Mouse (Mus musculus) heart, embryonic 11.5 days (tissue): ENCODE measurements around the gene Tbc1d10a. TPM values are rescaled to one million over a fixed set of nuclear protein-coding genes. Genes with fewer than 3 reads are reported as not detected.

Experiments
- ATAC-seq: fragments of 200-750 bp; cut with Nextera tagmentation; replicated peaks from 2 replicates; pipeline ENCODE4 v1.8.0; 2017; ENCODE audit warnings: moderate library complexity; ENCODE audit not compliant: insufficient number of reproducible peaks, low FRiP score, low TSS enrichment
- H3K27ac ChIP-seq: fragments of 300-500 bp; sonication (generic); 2 replicates; pipeline ENCODE4 v1.5.1; 2014; ENCODE audit warnings: mild to moderate bottlenecking, low read depth, low read length
- H3K27me3 ChIP-seq: fragments of 300-500 bp; sonication (generic); 2 replicates; pipeline ENCODE4 v1.6.1; 2014; ENCODE audit warnings: mild to moderate bottlenecking, low read length, mixed read lengths; ENCODE audit not compliant: control insufficient read depth, insufficient read depth
- H3K36me3 ChIP-seq: fragments of 300-500 bp; sonication (generic); 2 replicates; pipeline ENCODE4 v1.6.1; 2014; ENCODE audit warnings: mild to moderate bottlenecking, low read length, moderate library complexity, mixed read lengths; ENCODE audit not compliant: control insufficient read depth, insufficient read depth
- H3K4me1 ChIP-seq: fragments of 300-500 bp; sonication (generic); 2 replicates; pipeline ENCODE4 v1.6.1; 2014; ENCODE audit warnings: low read length; ENCODE audit not compliant: control insufficient read depth, insufficient read depth
- H3K4me2 ChIP-seq: fragments of 300-500 bp; sonication (generic); 2 replicates; pipeline ENCODE4 v1.6.1; 2014; ENCODE audit warnings: mild to moderate bottlenecking, moderate library complexity
- H3K4me3 ChIP-seq: fragments of 300-500 bp; sonication (generic); 2 replicates; pipeline ENCODE4 v1.5.1; 2014; ENCODE audit warnings: low read depth, low read length
- H3K9ac ChIP-seq: fragments of 300-500 bp; sonication (generic); 2 replicates; pipeline ENCODE4 v1.6.1; 2014; ENCODE audit warnings: mild to moderate bottlenecking, low read depth, low read length, moderate library complexity
- H3K9me3 ChIP-seq: fragments of 300-500 bp; sonication (generic); replicated peaks from 2 replicates; pipeline ENCODE4 v1.6.1; 2016; ENCODE audit warnings: low read length; ENCODE audit not compliant: control insufficient read depth
- whole genome bisulfite sequencing: fragments of 180-500 bp; shearing (Covaris S2); extraction: QIAGEN DNeasy Blood & Tissue Kit; methylation state at CpG from one replicate; pipeline ENCODE4 v1.1.7; 2014; ENCODE audit not compliant: insufficient replicate concordance; 5-methylcytosine and 5-hydroxymethylcytosine counted together
- polyA plus RNA-seq: library from polyadenylated mRNA; unstranded; fragments of >200 nt; fragmentation: Nextera tagmentation; extraction: Ambion mirVana; gene quantifications from 2 replicates; pipeline ENCODE4 v1.2.1, GENCODE M21; 2014

Tbc1d10a gene
- polyA plus RNA-seq, 1 experiment from 2014 or later, result 10.1 TPM

DNA sequence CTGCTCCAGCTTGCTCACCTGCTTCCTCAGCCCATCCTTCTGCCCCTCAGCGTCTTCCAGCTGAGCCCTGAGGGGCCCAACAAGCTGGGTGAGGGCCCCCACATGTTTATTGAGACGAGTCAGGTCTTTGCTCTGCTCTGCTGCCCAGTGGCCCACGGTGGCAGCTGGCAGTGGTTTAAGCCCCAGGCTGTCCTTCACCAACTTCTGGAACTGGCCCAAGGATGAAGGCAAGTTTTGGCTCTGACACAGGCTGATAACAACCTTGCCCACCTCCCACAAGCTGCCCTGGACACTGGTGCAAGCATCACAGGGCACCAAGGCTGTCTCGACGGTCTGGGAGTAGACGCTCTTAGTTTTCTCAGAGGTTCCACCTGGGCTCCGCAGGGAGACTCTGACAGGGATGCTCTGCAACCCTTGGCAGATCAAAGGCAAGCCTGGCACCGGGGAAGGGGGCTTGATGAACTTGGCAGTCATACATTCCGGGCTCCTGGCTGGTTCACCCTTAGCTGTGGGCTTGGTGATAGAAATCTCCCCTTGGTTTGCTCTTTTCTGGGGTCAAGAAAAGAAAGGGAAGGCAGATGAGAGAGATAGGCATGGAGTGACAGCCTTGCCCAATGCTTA is 37.9 kb upstream of the Tbc1d10a start:
- 76% methylated on average over 9 of the region's 9 CpGs for WGBS
- no peak for ATAC-seq

DNA sequence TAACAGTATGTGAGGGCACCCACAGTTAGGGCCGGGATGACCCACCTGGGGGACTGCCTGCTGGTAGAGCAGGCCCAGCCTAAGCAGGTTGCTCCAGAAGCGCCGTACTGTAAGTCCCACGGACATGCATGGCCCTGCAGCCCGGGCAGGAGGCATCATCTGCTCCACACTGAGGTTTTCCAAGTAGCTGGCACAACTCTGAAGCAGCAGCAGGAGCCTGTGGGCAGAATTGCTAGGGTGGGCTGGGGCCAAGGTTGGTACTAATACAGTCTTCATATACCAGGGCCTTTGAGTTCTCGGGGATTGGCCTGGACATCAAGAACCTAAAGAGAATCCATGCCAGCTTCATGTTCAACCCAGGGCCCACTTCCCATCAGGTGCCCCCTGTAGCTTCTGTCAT is 36.7 kb upstream of the Tbc1d10a start:
- H3K4me2 ChIP-seq, result no peak overlapping the region
- H3K27me3 ChIP-seq, result no peaks in the 10 kb centered on the region
- no peak overlapping the region for H3K27ac ChIP-seq
- no peak overlapping the region for H3K9ac ChIP-seq
- no peaks in the 10 kb centered on the region for H3K36me3 ChIP-seq
- no peak overlapping the region for H3K4me3 ChIP-seq
- 89% methylated on average over 6 of the region's 6 CpGs for WGBS
- ATAC-seq, result no peak
- H3K9me3 ChIP-seq, result no peaks in the 10 kb centered on the region
- 0 out of 2 replicates have a peak, but pooled peaks cover 2% of the 10 kb centered on the region for H3K4me1 ChIP-seq

More for the DNA sequence above, 37.9 kb upstream of the Tbc1d10a start:
- Histone ChIP-seq H3K9ac (no peak overlapping the region), H3K4me3 (no peak overlapping the region), H3K27me3 (no peaks in the 10 kb centered on the region), H3K4me2 (no peak overlapping the region), H3K36me3 (no peaks in the 10 kb centered on the region), H3K27ac (no peak overlapping the region), H3K9me3 (no peaks in the 10 kb centered on the region), H3K4me1 (0 out of 2 replicates have a peak, but pooled peaks cover 2% of the 10 kb centered on the region)

DNA sequence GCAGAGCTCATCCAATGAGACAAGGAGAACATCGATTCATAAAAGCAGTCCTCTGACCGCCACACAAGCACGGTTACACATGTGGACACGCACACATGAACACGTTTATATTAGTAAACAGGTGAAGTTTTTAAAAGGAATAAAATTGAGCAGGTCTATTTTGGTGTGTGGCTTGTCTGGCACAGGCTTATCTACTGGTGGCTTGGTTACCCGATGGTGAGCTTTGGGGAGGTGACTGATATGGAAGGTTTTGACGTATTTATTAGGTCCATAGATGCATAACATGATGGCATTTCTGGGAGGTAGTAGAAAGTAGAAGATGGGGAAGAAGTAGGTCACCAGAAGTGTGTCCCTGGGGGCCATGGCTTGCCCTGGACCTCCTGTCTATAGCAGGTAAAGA is 32.9 kb upstream of the Tbc1d10a start:
- no peak overlapping the region for H3K27ac ChIP-seq
- no peak overlapping the region for H3K4me3 ChIP-seq
- no peak for ATAC-seq
- H3K27me3 ChIP-seq, result no peaks in the 10 kb centered on the region
- 85% methylated on average over 7 of the region's 7 CpGs for WGBS
- no peaks in the 10 kb centered on the region for H3K9me3 ChIP-seq
- no peaks in the 10 kb centered on the region for H3K36me3 ChIP-seq
- H3K9ac ChIP-seq, result no peak overlapping the region
- no peaks in the 10 kb centered on the region for H3K4me1 ChIP-seq
- H3K4me2 ChIP-seq, result no peak overlapping the region

DNA sequence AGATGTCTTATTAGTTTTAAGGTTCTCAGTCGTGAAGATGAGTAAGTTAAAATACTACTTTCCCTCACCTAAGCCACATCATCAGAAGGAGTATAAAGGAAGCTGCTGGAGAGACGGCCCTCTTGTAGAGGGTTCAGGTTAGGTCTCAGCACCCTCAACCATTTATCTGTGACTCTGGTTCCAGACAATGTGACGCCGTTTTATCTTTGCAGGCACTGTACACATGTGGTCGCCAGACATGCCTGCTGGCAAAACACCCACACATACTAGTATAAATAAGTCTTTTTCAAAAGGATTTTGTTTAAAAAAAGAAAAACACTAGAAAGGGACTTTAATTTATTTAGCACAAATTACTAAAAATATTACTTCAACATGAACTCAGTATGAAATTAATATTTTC is 30.9 kb upstream of the Tbc1d10a start:
- H3K4me2 ChIP-seq, result no peak overlapping the region
- H3K27ac ChIP-seq, result no peak overlapping the region
- no peaks in the 10 kb centered on the region for H3K9me3 ChIP-seq
- H3K4me1 ChIP-seq, result peaks cover 4% of the 10 kb centered on the region; the same call in 1 of the 2 replicates
- H3K9ac ChIP-seq, result no peak overlapping the region
- no peaks in the 10 kb centered on the region for H3K27me3 ChIP-seq
- no peak overlapping the region for H3K4me3 ChIP-seq
- 57% methylated on average over 5 of the region's 5 CpGs for WGBS
- H3K36me3 ChIP-seq, result no peaks in the 10 kb centered on the region
- no peak for ATAC-seq

DNA sequence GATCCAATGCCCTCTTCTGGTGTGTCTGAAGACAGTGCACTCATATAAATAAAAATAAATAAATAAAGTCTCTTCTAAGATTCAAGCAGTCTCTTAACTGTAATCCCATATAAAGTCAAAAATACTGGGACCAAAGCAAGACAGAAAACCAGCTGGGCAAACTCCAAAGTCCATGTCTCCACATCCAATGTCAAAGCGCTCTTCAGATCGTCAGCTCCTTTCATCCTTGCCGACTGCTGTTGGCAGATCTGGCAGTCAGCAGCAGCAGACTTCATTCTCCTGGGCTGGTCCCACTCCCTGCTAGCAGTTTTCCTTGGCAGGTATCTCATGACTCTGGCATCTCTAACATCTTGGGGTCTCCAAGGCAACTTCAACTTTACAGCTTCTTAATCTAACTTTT is 27.9 kb upstream of the Tbc1d10a start:
- no peak for ATAC-seq
- Histone ChIP-seq H3K9me3 (no peaks in the 10 kb centered on the region), H3K4me1 (peaks cover 12% of the 10 kb centered on the region), H3K9ac (no peak overlapping the region), H3K27me3 (no peaks in the 10 kb centered on the region), H3K4me2 (no peak overlapping the region), H3K36me3 (peaks cover 4% of the 10 kb centered on the region; the same call in 1 of the 2 replicates), H3K27ac (no peak overlapping the region), H3K4me3 (no peak overlapping the region)
- whole genome bisulfite sequencing, result 80% methylated on average over 3 of the region's 3 CpGs

DNA sequence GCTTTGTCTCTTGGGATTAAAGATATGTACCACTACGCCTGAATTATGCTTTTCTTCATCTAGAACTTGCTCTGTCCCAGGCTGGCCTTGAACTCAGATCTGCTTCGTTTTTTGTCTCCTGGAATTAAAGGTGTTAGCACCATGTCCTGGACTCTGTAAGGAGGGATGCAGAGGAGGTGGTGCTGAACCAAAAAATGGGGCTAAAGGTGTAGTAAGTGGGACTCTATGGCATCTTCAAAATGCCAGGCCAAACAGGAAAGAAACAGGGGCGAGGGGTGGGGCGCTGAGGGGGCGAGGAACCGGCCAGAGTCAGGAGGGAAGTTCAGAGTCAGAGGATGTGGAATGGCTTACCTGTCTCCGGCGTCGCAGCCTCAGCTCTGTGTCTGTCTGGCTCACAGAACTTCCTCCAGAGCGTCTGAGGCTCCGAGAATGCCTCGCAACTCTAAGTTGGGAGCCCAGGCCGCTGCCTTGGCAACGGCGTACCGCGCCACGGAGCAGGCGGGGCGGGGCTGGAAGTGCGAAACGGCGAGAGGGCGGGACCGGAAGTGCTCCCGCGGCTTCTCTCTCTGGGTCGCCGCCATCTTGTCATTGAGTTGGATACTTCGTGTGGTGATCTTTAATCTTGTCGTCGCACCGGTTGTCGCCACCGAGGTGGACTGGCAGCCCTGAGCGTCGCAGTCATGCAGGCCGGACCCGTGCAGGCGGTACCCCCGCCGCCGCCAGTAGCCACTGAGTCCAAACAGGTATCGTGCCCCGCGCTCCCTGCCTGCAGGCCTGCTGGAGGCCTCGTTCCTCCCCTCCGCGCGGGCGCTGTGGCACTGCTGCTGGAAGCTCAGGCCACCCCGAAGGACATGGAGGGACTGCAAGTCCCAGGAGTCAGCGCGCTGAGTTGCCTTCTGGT is 26.5 kb upstream of the Tbc1d10a start, which contains the start of the genes Ccdc157 and Sf3a1:
TSS of gene Ccdc157 (minus strand) at position 486 of the 901 bp plus-strand sequence.
TSS of gene Sf3a1 (plus strand) at position 543 of the 901 bp plus-strand sequence.
- peak within 1 kb of the TSS; percentile 88 for H3K4me3 ChIP-seq
- H3K4me2 ChIP-seq, result peak within 1 kb of the TSS; percentile 89
- H3K4me1 ChIP-seq, result peaks cover 12% of the 10 kb centered on the region
- 1% methylated on average over 54 of the region's 54 CpGs for WGBS
- peak within 1 kb of the TSS; percentile 92 for H3K9ac ChIP-seq
- H3K27ac ChIP-seq, result peak within 1 kb of the TSS; percentile 89
- H3K9me3 ChIP-seq, result no peaks in the 10 kb centered on the region
- no peaks in the 10 kb centered on the region for H3K27me3 ChIP-seq
- ATAC-seq, result peak; percentile 93
- peaks cover 9% of the 10 kb centered on the region; the same call in 1 of the 2 replicates for H3K36me3 ChIP-seq

DNA sequence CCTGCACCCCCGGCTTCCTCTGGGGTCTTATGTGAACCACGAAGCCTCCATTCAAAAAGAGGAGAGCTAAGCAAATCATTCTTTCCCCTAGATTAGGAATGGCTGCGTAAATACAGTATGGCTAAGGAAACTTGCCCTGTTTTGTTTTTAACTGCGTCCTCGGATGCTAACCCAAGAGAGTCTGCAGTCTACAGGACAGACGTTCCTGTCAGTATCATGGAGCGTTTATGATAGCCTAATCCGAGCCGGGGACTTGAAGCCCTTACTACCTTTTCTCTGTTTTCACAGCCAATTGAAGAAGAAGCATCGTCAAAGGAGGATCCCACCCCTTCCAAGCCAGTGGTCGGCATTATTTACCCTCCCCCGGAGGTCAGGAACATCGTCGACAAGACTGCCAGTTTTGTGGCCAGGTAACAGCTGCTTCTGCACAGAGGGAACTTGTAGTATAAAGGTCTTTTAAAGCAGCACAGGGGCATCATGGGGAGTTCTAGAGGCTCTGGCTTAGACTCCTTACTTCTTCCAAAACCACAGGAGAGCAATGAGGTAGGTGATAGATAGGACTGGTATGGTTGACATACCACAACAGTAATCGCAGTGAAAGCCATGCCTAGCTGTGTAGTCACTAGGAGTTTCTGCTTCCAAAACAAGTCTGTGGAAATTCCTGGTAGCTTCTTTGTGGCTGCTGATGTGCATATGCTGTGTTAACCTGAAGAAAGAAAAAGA is 25.7 kb upstream of the Tbc1d10a start:
- no peaks in the 10 kb centered on the region for H3K27me3 ChIP-seq
- WGBS, result 8% methylated on average over 15 of the region's 15 CpGs
- H3K9me3 ChIP-seq, result no peaks in the 10 kb centered on the region
- H3K36me3 ChIP-seq, result peaks cover 14% of the 10 kb centered on the region
- H3K9ac ChIP-seq, result peak overlapping the region; percentile 92
- peak overlapping the region; percentile 88 for H3K4me3 ChIP-seq
- H3K4me2 ChIP-seq, result peak overlapping the region; percentile 89
- peaks cover 12% of the 10 kb centered on the region for H3K4me1 ChIP-seq
- H3K27ac ChIP-seq, result peak overlapping the region; percentile 89
- no peak for ATAC-seq

DNA sequence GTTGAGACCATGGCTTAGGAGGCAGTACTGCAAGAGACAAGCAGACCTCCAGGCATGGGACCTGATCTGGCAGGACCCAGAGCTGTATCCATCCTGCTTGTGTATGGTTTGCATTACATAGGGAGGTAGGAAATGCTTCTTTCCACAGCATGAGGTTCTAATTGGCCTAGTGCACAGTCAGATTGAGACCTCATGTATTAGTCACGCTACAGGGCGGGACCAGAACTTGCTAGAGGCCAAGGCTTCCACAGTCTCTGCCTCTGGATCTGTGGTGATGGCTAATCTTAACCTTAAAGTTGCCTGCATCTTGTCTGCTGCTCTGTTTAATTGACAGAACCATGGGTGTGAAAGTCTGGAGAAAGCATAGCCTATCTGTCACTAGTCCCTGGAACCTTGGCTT is 21.9 kb upstream of the Tbc1d10a start:
- peaks cover 37% of the 10 kb centered on the region for H3K36me3 ChIP-seq
- H3K27me3 ChIP-seq, result no peaks in the 10 kb centered on the region
- 95% methylated on average over 2 of the region's 2 CpGs for WGBS
- no peak overlapping the region for H3K9ac ChIP-seq
- no peak for ATAC-seq
- H3K4me2 ChIP-seq, result no peak overlapping the region
- H3K4me1 ChIP-seq, result peaks cover 9% of the 10 kb centered on the region
- H3K4me3 ChIP-seq, result no peak overlapping the region
- no peak overlapping the region for H3K27ac ChIP-seq
- no peaks in the 10 kb centered on the region for H3K9me3 ChIP-seq
